ENCODE assay signal across 19 mouse cellular contexts in genomic region chr9:54499791-54500190, GRCm38 (mm10). TPM values are rescaled to one million over a fixed set of nuclear protein-coding genes. Genes with fewer than 3 reads are reported as not detected.
DNase-seq lines count a peak whose midpoint lies in the region; ATAC-seq lines count a peak whose summit lies in the region.
"Had no signal": no experiment of that assay in that cellular context is flagged by ENCODE, and none has a peak within 500 bp of the region (broad histone marks: within the 10 kb centered on the region; RNA-seq: fewer than 3 reads in every experiment).

No protein-coding gene starts in this region.

- 80% methylated on average over 3 of the region's 3 CpGs for WGBS in forebrain, embryonic 14.5 days
- 91% methylated on average over 3 of the region's 3 CpGs for WGBS in forebrain, embryonic 10.5 days
- 85% methylated on average over 3 of the region's 3 CpGs for WGBS in neural tube, embryonic 11.5 days
- WGBS in midbrain, embryonic 12.5 days: 85% methylated on average over 3 of the region's 3 CpGs

- H3K27me3 ChIP-seq in forebrain, embryonic 14.5 days (replicated peaks; ENCODE audit: control insufficient read depth, insufficient read depth, low read length): no peaks in the 10 kb centered on the region
- H3K27me3 ChIP-seq in forebrain, embryonic 10.5 days (ENCODE audit: poor library complexity, severe bottlenecking): peaks cover 21% of the 10 kb centered on the region
- peaks cover 5% of the 10 kb centered on the region for H3K27me3 ChIP-seq in neural tube, embryonic 11.5 days (ENCODE audit: control insufficient read depth, insufficient read depth, low read length)
- peaks cover 10% of the 10 kb centered on the region for H3K27me3 ChIP-seq in midbrain, embryonic 12.5 days

- H3K9ac ChIP-seq in forebrain, embryonic 14.5 days (ENCODE audit: low read length): no peak overlapping the region
- H3K9ac ChIP-seq in neural tube, embryonic 11.5 days (ENCODE audit: low read length): no peak overlapping the region
- no peak overlapping the region for H3K9ac ChIP-seq in midbrain, embryonic 12.5 days (replicated peaks)
- H3K9ac ChIP-seq: limb, embryonic 15.5 days; lung, embryonic 14.5 days had no signal

- no peaks in the 10 kb centered on the region for H3K36me3 ChIP-seq in forebrain, embryonic 14.5 days (ENCODE audit: control insufficient read depth, insufficient read depth, low read length)
- H3K36me3 ChIP-seq in forebrain, embryonic 10.5 days (replicated peaks): no peaks in the 10 kb centered on the region
- no peaks in the 10 kb centered on the region for H3K36me3 ChIP-seq in neural tube, embryonic 11.5 days (ENCODE audit: control insufficient read depth, insufficient read depth, low read length)
- no peaks in the 10 kb centered on the region for H3K36me3 ChIP-seq in midbrain, embryonic 12.5 days
- H3K36me3 ChIP-seq: heart, embryonic 12.5 days; limb, embryonic 15.5 days had no signal

- H3K27ac ChIP-seq in forebrain, embryonic 14.5 days (ENCODE audit: low read depth, low read length): no peak overlapping the region
- H3K27ac ChIP-seq in forebrain, embryonic 10.5 days: no peak overlapping the region
- no peak overlapping the region for H3K27ac ChIP-seq in neural tube, embryonic 11.5 days (ENCODE audit: low read depth, low read length)
- H3K27ac ChIP-seq in midbrain, embryonic 12.5 days (replicated peaks): no peak overlapping the region
- H3K27ac ChIP-seq: gastrocnemius, adult 2 months; limb, embryonic 15.5 days had no signal

- no peaks in the 10 kb centered on the region for H3K9me3 ChIP-seq in forebrain, embryonic 14.5 days (replicated peaks; ENCODE audit: control insufficient read depth, low read length)
- H3K9me3 ChIP-seq in forebrain, embryonic 10.5 days: no peaks in the 10 kb centered on the region
- H3K9me3 ChIP-seq in neural tube, embryonic 11.5 days (ENCODE audit: control insufficient read depth, low read length): no peaks in the 10 kb centered on the region
- no peaks in the 10 kb centered on the region for H3K9me3 ChIP-seq in midbrain, embryonic 12.5 days
- H3K9me3 ChIP-seq: heart, embryonic 12.5 days; limb, embryonic 15.5 days had no signal

- peak overlapping the region; percentile 81; the same call in 1 of the 2 replicates for H3K4me3 ChIP-seq in forebrain, embryonic 14.5 days (ENCODE audit: low read depth, low read length)
- H3K4me3 ChIP-seq in forebrain, embryonic 10.5 days: no peak overlapping the region
- H3K4me3 ChIP-seq in neural tube, embryonic 11.5 days (ENCODE audit: low read depth, low read length): no peak overlapping the region
- H3K4me3 ChIP-seq in midbrain, embryonic 12.5 days: 0 out of 2 replicates have a peak overlapping the region, but pooled peaks have one; percentile 4

- no peak for ATAC-seq in forebrain, embryonic 14.5 days
- ATAC-seq in neural tube, embryonic 11.5 days (ENCODE audit: insufficient read depth, low FRiP score, low TSS enrichment): no peak
- no peak for ATAC-seq in midbrain, embryonic 12.5 days (ENCODE audit: low FRiP score, low read depth)
- no peak for ATAC-seq in inflammation-experienced regulatory T-cells, adult 6 months

- DNase-seq in forebrain, embryonic 14.5 days (ENCODE audit: low spot score): no peak
- DNase-seq in forebrain, embryonic 10.5 days (ENCODE audit: extremely low spot score, low spot score): no peak
- no peak for DNase-seq in neural tube, embryonic 11.5 days (ENCODE audit: low spot score)
- no peak for DNase-seq in neural tube, embryonic 10.5 days (ENCODE audit: extremely low spot score, low spot score)
- no peak for DNase-seq in lung, postnatal 14 days
- no peak for DNase-seq in gastrocnemius, postnatal 36 days
- DNase-seq: adrenal gland, postnatal 25 days; gastrocnemius, adult 2 months; heart, postnatal 4 days; kidney, adult 2 months; lung, embryonic 14.5 days had no signal

- H3K4me2 ChIP-seq in forebrain, embryonic 14.5 days (ENCODE audit: low read length): peak overlapping the region; percentile 68
- 0 out of 2 replicates have a peak overlapping the region, but pooled peaks have one; percentile 7 for H3K4me2 ChIP-seq in neural tube, embryonic 11.5 days (ENCODE audit: low read depth)
- H3K4me2 ChIP-seq in midbrain, embryonic 12.5 days (replicated peaks): peak overlapping the region; percentile 87

- intact Hi-C loops in gastrocnemius, postnatal 36 days (cut with DNase I): loop anchor here (10.0 kb wide), 1 partner anchor 1155 kb away; no protein-coding TSS in a partner anchor

- H3K4me1 ChIP-seq in forebrain, embryonic 14.5 days (ENCODE audit: control insufficient read depth, insufficient read depth, low read length): peaks cover 10% of the 10 kb centered on the region
- H3K4me1 ChIP-seq in forebrain, embryonic 10.5 days: peaks cover 32% of the 10 kb centered on the region
- H3K4me1 ChIP-seq in neural tube, embryonic 11.5 days (ENCODE audit: control insufficient read depth, insufficient read depth, low read length): peaks cover 2% of the 10 kb centered on the region; the same call in 1 of the 2 replicates
- H3K4me1 ChIP-seq in midbrain, embryonic 12.5 days: peaks cover 20% of the 10 kb centered on the region
- H3K4me1 ChIP-seq: heart, embryonic 12.5 days had no signal

RNA-seq across cellular contexts. Expression of gene Dmxl2, which starts 1.6 kb away (rescaled TPM):
- polyA plus RNA-seq in forebrain, embryonic 14.5 days (2014; fragmentation: Nextera tagmentation; extraction: Ambion mirVana): 39.5 and 53.7 TPM in 2 replicates
- 6.0 and 6.9 TPM in 2 replicates for polyA plus RNA-seq in forebrain, embryonic 10.5 days (2016; fragmentation: Nextera tagmentation; extraction: Ambion mirVana)
- 19.3 and 19.8 TPM in 2 replicates for polyA plus RNA-seq in neural tube, embryonic 11.5 days (2014; fragmentation: Nextera tagmentation; extraction: Ambion mirVana)
- 20.8 and 25.5 TPM in 2 replicates for polyA plus RNA-seq in midbrain, embryonic 12.5 days (2016; fragmentation: Nextera tagmentation; extraction: Ambion mirVana)
- under 1 TPM; 0.09 to 0.23 (median 0.18) TPM for polyA plus RNA-seq in inflammation-experienced regulatory T-cells, adult 6 months (2017; shearing (Covaris generic))
- 1 to 10 TPM; 2.6 to 2.7 TPM for total RNA-seq in gastrocnemius, postnatal 36 days (2021)

RNA-seq across cellular contexts. Expression of gene Sh2d7, which starts 39.0 kb away (rescaled TPM):
- 0.10 TPM in 2 replicates for polyA plus RNA-seq in forebrain, embryonic 14.5 days (2014; fragmentation: Nextera tagmentation; extraction: Ambion mirVana)
- polyA plus RNA-seq in forebrain, embryonic 10.5 days (2016; fragmentation: Nextera tagmentation; extraction: Ambion mirVana): not detected in 2 replicates
- not detected in 2 replicates for polyA plus RNA-seq in neural tube, embryonic 11.5 days (2014; fragmentation: Nextera tagmentation; extraction: Ambion mirVana)
- 0.13 TPM in 1 of 2 replicates, not detected in the other for polyA plus RNA-seq in midbrain, embryonic 12.5 days (2016; fragmentation: Nextera tagmentation; extraction: Ambion mirVana)
- polyA plus RNA-seq in inflammation-experienced regulatory T-cells, adult 6 months (2017; shearing (Covaris generic)): not detected
- not detected for total RNA-seq in gastrocnemius, postnatal 36 days (2021)
- total RNA-seq: adrenal gland, postnatal 25 days; gastrocnemius, adult 2 months; heart, postnatal 4 days; left cerebral cortex, postnatal 10 days; megakaryocyte progenitor cell, adult 5-6 weeks; neutrophil, adult 5-6 weeks had no signal
- polyA plus RNA-seq: embryonic facial prominence, embryonic 11.5 days; heart, embryonic 12.5 days; kidney, adult 2 months; limb, embryonic 15.5 days; lung, embryonic 14.5 days had no signal

Comparison
In these comparisons a context has a peak if more than half of its experiments do, and no peak if none do; other contexts are left out.
1. H3K4me3 ChIP-seq: peak in forebrain, embryonic 14.5 days (single experiment) and midbrain, embryonic 12.5 days (single experiment); none in forebrain, embryonic 10.5 days (single experiment) and neural tube, embryonic 11.5 days (single experiment).
2. H3K4me2 ChIP-seq: peak in every context shown above with its lines; median percentile 87 in midbrain, embryonic 12.5 days; 68 in forebrain, embryonic 14.5 days; 7 in neural tube, embryonic 11.5 days.